Mouse (Mus musculus) olfactory bulb, adult 2 months (tissue): ENCODE results near the gene 1700010B08Rik. TPM values are rescaled to one million over a fixed set of nuclear protein-coding genes. Genes with fewer than 3 reads are reported as not detected.

Experiments
- H3K27ac ChIP-seq: fragments of 200-500 bp; 2 replicates; pipeline ENCODE4 v1.5.1; 2012; ENCODE audit warnings: low read depth, low read length; ENCODE audit not compliant: insufficient read depth
- H3K4me1 ChIP-seq: fragments of 200-500 bp; 2 replicates; pipeline ENCODE4 v1.6.1; 2012; ENCODE audit warnings: low read length; ENCODE audit not compliant: control insufficient read depth, insufficient read depth
- H3K4me3 ChIP-seq: fragments of 200-500 bp; 2 replicates; pipeline ENCODE4 v1.5.1; 2012; ENCODE audit warnings: mild to moderate bottlenecking, low read depth, low read length, moderate library complexity; ENCODE audit not compliant: insufficient read depth
- CTCF ChIP-seq: fragments of 200-500 bp; IDR thresholded peaks from 2 replicates; pipeline ENCODE4 v1.5.1; 2012; ENCODE audit warnings: low read depth, mild to moderate bottlenecking, low read length, moderate library complexity; ENCODE audit not compliant: insufficient read depth
- POLR2A ChIP-seq: fragments of 200-500 bp; IDR thresholded peaks from 2 replicates; pipeline ENCODE4 v1.6.1; 2012; ENCODE audit warnings: mild to moderate bottlenecking, low read depth, low read length, moderate library complexity; ENCODE audit not compliant: insufficient read depth
- WGBS: fragments of 180-500 bp; shearing (Covaris S2); methylation state at CpG from one replicate; pipeline ENCODE4 v1.1.7; 2018; 5-methylcytosine and 5-hydroxymethylcytosine counted together
- polyA plus RNA-seq: library from polyadenylated mRNA; stranded (reverse); fragments of >200 nt; gene quantifications from 2 replicates; pipeline ENCODE4 v1.2.4, GENCODE M21; 2012; ENCODE audit warnings: low replicate concordance; ENCODE audit not compliant: missing spikeins, insufficient read depth, insufficient read length

1700010B08Rik gene
- polyA plus RNA-seq, 1 experiment = not detected

GRCm38 (mm10) chr2:173714620-173715218 lies 4.5 kb upstream of the 1700010B08Rik start:
- WGBS = 74% methylated on average over 8 of the region's 8 CpGs
- Histone ChIP-seq H3K27ac (no peak overlapping the region), H3K4me1 (peaks cover 6% of the 10 kb centered on the region), H3K4me3 (no peak overlapping the region)
- TF ChIP-seq POLR2A (no peak), CTCF (no peak)

DNA sequence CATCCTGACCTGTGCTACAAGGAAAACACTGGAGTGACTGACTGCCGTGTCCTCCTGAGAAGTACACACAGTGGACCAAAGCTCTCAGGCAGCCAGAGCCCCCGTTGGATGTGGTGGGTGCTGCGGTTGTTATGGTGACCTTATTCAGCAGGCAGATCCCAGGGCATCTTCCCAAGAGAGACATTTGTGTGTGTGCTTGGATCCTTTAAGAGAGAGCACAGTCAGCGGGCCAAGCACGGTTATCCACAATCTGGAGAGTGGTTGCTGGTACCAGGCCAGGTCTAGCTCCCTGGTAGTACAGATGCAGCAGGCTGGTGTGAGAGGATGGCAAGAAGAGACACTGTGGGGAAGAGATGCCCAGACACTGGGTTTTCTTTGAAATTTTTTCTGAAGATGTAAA lies 2.2 kb upstream of the 1700010B08Rik start:
- 69% methylated on average over 5 of the region's 5 CpGs for WGBS
- TF ChIP-seq CTCF (no peak), POLR2A (no peak)
- Histone ChIP-seq H3K4me3 (no peak overlapping the region), H3K4me1 (peaks cover 6% of the 10 kb centered on the region), H3K27ac (no peak overlapping the region)

DNA sequence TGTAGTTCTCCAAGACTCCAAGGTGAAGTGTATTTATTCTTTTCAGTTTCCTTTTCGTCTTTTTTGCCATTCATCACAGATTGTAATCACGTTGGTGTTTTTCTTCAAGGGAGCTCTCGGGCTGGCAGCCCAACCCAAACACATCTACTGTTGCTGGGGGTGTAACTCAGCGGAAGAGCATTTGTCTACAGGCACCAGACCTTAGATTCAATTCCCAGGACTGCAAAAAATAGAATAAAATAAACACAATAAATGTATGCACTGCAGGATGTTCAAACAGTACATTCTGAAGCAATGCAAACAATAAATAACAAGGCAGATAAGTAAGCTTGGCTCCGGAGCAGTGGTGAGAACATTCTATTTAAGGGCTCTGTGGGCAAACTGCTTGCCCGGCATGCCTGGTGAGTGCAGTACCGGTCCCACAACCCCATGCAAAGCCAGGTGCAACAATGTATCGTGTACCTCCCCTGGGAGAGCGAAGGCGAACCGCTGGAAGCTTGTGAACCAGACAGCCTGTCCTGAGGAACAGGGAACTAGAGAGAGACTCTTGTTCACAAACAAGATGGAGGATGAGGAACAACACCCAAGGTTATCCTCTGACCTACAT lies 3.1 kb downstream of the 1700010B08Rik start:
- peaks cover 4% of the 10 kb centered on the region; the same call in 1 of the 2 replicates for H3K4me1 ChIP-seq
- 65% methylated on average over 11 of the region's 11 CpGs for WGBS

GRCm38 (mm10) chr2:173724382-173724781 lies 5.2 kb downstream of the 1700010B08Rik start:
- no peak overlapping the region for H3K4me3 ChIP-seq
- 55% methylated on average over 14 of the region's 14 CpGs for WGBS
- TF ChIP-seq POLR2A (no peak), CTCF (no peak)

More for the DNA sequence above, 3.1 kb downstream of the 1700010B08Rik start:
- Histone ChIP-seq H3K27ac (no peak overlapping the region), H3K4me3 (no peak overlapping the region)
- TF ChIP-seq CTCF = no peak
- no peak for TF ChIP-seq POLR2A

DNA sequence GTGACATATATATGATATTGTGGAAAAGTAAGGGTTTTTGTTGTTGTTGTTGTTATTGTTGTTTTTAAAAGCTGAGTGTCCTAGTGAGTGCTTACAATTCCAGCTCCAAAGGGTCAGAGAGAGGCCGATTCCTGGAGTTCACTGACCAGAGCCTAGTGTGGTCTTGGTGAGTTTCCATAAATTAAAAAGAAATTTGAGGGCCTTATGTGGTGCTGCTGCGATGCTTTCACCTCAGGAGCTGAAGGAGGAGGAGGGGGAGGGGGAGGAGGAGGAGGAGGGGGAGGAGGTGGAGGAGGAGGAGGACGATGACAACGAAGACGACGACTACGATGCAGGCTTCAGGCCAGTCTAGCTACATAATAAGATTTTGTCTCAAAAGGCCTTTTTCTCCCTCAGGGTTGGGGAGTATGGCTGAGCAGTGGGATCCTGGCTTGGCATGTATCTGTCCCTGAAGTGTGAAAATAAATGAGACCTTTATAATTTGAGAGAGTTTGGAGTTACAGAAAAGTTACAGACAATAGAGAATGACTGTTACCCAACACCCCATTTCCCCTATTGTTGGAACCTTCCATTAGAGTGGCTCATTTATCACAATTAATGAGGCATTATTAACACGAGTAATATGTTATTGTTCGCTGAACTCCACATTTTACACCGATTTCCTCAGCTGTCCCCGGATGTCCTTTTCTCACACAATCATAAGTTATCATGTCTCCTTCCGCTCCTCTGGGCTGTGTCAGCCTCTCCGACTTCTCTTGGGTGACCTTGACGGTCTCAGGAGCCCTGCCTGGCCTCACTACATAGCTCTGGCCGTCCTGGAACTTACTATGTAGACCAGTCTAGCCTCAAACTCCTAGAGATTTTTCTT lies 6.0 kb downstream of the 1700010B08Rik start:
- no peak overlapping the region for H3K4me3 ChIP-seq
- no peak for TF ChIP-seq POLR2A
- no peak for TF ChIP-seq CTCF
- no peak overlapping the region for H3K27ac ChIP-seq
- peaks cover 4% of the 10 kb centered on the region; the same call in 1 of the 2 replicates for H3K4me1 ChIP-seq
- WGBS = 56% methylated on average over 15 of the region's 15 CpGs

More at GRCm38 (mm10) chr2:173724382-173724781, 5.2 kb downstream of the 1700010B08Rik start:
- Histone ChIP-seq H3K27ac (no peak overlapping the region), H3K4me1 (peaks cover 4% of the 10 kb centered on the region; the same call in 1 of the 2 replicates)

GRCm38 (mm10) chr2:173725819-173726218 lies 6.6 kb downstream of the 1700010B08Rik start:
- TF ChIP-seq POLR2A = no peak
- TF ChIP-seq CTCF = no peak
- Histone ChIP-seq H3K4me3 (no peak overlapping the region), H3K4me1 (peaks cover 7% of the 10 kb centered on the region), H3K27ac (no peak overlapping the region)
- 96% methylated on average over 4 of the region's 4 CpGs for WGBS

- WGBS = 14% methylated on average over 9 of the region's 9 CpGs
- Histone ChIP-seq H3K4me1 (peaks cover 6% of the 10 kb centered on the region), H3K4me3 (no peak overlapping the region), H3K27ac (0 out of 2 replicates have a peak overlapping the region, but pooled peaks have one; percentile 12)
- TF ChIP-seq CTCF = no peak
- TF ChIP-seq POLR2A = no peak
Measured at GRCm38 (mm10) chr2:173730444-173730966, 11.3 kb downstream of the 1700010B08Rik start.

DNA sequence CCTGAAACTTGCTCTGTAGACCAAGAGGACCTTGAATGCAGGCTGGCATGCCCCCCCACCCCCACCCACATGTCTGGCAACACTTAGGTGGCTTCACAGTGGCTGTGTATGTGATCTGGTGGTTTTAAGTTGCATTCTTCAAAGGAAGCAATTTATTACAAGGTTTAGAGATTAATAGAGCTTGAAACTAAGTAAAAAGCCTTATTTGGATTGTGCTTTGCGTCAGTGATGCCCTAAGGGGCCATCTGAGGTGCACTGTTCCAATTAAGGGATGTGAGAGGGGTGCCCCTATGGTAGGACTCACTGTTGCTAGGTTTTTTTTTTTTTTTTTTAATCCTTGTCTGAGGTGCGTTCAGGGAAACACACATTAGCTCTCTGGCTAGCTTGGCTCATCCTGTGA lies 15.2 kb downstream of the 1700010B08Rik start:
- no peak overlapping the region for H3K27ac ChIP-seq
- WGBS = 78% methylated on average over 2 of the region's 2 CpGs
- H3K4me1 ChIP-seq = peaks cover 19% of the 10 kb centered on the region
- no peak overlapping the region for H3K4me3 ChIP-seq
- TF ChIP-seq CTCF (no peak), POLR2A (no peak)
